In the genomic region with DNA sequence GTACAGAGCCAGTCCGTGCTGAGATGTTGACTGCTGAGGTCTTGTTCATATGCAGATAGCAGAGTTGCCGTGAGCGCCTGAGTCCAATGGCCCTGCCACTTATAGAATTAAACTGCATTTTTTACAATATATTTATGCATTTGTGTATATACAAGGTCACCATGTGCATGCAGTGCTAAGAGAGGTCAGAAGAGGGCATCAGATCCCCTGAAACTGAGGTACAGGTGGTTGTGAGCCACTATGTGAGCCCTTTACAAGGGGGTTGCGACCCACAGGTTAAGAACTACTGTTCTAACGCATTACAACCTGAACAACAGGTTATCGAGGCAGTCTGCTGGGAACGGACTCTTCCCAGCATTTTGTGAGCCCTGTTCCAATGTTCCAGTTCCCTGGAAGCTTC, we compare ENCODE assay signal across 11 mouse cellular contexts.
DNase-seq lines count a peak whose midpoint lies in the region; ATAC-seq lines count a peak whose summit lies in the region.
"Had no signal": no experiment of that assay in that cellular context is flagged by ENCODE, and none has a peak within 500 bp of the region (broad histone marks: within the 10 kb centered on the region; RNA-seq: fewer than 3 reads in every experiment).

No protein-coding gene starts in this region.

- no peak overlapping the region for H3K4me2 ChIP-seq in limb, embryonic 11.5 days (ENCODE audit: low read depth, severe bottlenecking)
- H3K4me2 ChIP-seq in forebrain, embryonic 12.5 days = no peak overlapping the region
- H3K4me2 ChIP-seq: forebrain, embryonic 15.5 days; midbrain, embryonic 12.5 days had no signal

- H3K27me3 ChIP-seq in limb, embryonic 11.5 days (ENCODE audit: control insufficient read depth, insufficient read depth, low read length) = no peaks in the 10 kb centered on the region
- H3K27me3 ChIP-seq in limb, embryonic 10.5 days (ENCODE audit: low read depth, poor library complexity, severe bottlenecking) = no peaks in the 10 kb centered on the region
- no peaks in the 10 kb centered on the region for H3K27me3 ChIP-seq in forebrain, embryonic 12.5 days
- H3K27me3 ChIP-seq: forebrain, embryonic 15.5 days; midbrain, embryonic 12.5 days had no signal

- peak; percentile 9 to 14 for DNase-seq in cerebellum, postnatal 10 days
- DNase-seq in cerebellum, adult 8-10 months = no peak
- DNase-seq in limb, embryonic 11.5 days (ENCODE audit: low spot score) = peak; percentile 40
- no peak for DNase-seq in limb, embryonic 10.5 days (ENCODE audit: low spot score)
- peak; percentile 61 for DNase-seq in ES-CJ7 (ENCODE audit: low read depth, low spot score)
- DNase-seq in layer of hippocampus, adult 9-10 months (ENCODE audit: low spot score) = no peak

- ATAC-seq in limb, embryonic 11.5 days (ENCODE audit: insufficient number of reproducible peaks, low FRiP score, low TSS enrichment, low read depth) = no peak
- 0 out of 2 replicates have a peak, but pooled peaks have one; percentile 16 for ATAC-seq in neutrophil, adult 5-6 weeks (ENCODE audit: extremely low read depth, insufficient number of reproducible peaks, low FRiP score, poor library complexity, severe bottlenecking)
- no peak for ATAC-seq in forebrain, embryonic 12.5 days (ENCODE audit: low FRiP score)
- ATAC-seq: forebrain, embryonic 15.5 days had no signal

- H3K4me3 ChIP-seq in limb, embryonic 11.5 days (ENCODE audit: low read depth, low read length) = no peak overlapping the region
- no peak overlapping the region for H3K4me3 ChIP-seq in limb, embryonic 10.5 days
- H3K4me3 ChIP-seq in forebrain, embryonic 12.5 days (replicated peaks) = no peak overlapping the region
- H3K4me3 ChIP-seq: forebrain, embryonic 15.5 days; midbrain, embryonic 12.5 days had no signal

- no peak overlapping the region for H3K27ac ChIP-seq in limb, embryonic 11.5 days (replicated peaks; ENCODE audit: low read depth, low read length)
- no peak overlapping the region for H3K27ac ChIP-seq in limb, embryonic 10.5 days
- H3K27ac ChIP-seq in forebrain, embryonic 12.5 days = no peak overlapping the region
- H3K27ac ChIP-seq: forebrain, embryonic 15.5 days; midbrain, embryonic 12.5 days had no signal

- H3K9ac ChIP-seq in limb, embryonic 11.5 days (ENCODE audit: low read length) = no peak overlapping the region
- no peak overlapping the region for H3K9ac ChIP-seq in forebrain, embryonic 12.5 days
- H3K9ac ChIP-seq: forebrain, embryonic 15.5 days; midbrain, embryonic 12.5 days had no signal

- no peaks in the 10 kb centered on the region for H3K4me1 ChIP-seq in limb, embryonic 11.5 days (ENCODE audit: control insufficient read depth, insufficient read depth, low read length)
- H3K4me1 ChIP-seq in limb, embryonic 10.5 days = no peaks in the 10 kb centered on the region
- H3K4me1 ChIP-seq in forebrain, embryonic 12.5 days = no peaks in the 10 kb centered on the region
- H3K4me1 ChIP-seq: forebrain, embryonic 15.5 days; midbrain, embryonic 12.5 days had no signal

- 62% methylated on average over 7 of the region's 7 CpGs for WGBS in limb, embryonic 11.5 days
- WGBS in limb, embryonic 10.5 days = 67% methylated on average over 7 of the region's 7 CpGs
- WGBS in forebrain, embryonic 12.5 days = 67% methylated on average over 7 of the region's 7 CpGs

- H3K36me3 ChIP-seq in limb, embryonic 11.5 days (ENCODE audit: control insufficient read depth, insufficient read depth, low read length) = no peaks in the 10 kb centered on the region
- H3K36me3 ChIP-seq in limb, embryonic 10.5 days = no peaks in the 10 kb centered on the region
- no peaks in the 10 kb centered on the region for H3K36me3 ChIP-seq in forebrain, embryonic 12.5 days (replicated peaks)
- H3K36me3 ChIP-seq: forebrain, embryonic 15.5 days; G1E; midbrain, embryonic 12.5 days had no signal

- H3K9me3 ChIP-seq in limb, embryonic 11.5 days (ENCODE audit: control insufficient read depth, low read length) = no peaks in the 10 kb centered on the region
- no peaks in the 10 kb centered on the region for H3K9me3 ChIP-seq in limb, embryonic 10.5 days (replicated peaks)
- no peaks in the 10 kb centered on the region for H3K9me3 ChIP-seq in forebrain, embryonic 12.5 days
- H3K9me3 ChIP-seq: forebrain, embryonic 15.5 days; G1E; midbrain, embryonic 12.5 days had no signal

Comparison
In these comparisons a context has a peak if more than half of its experiments do, and no peak if none do; other contexts are left out.
1. DNase-seq: peak in cerebellum, postnatal 10 days (2 of 2), limb, embryonic 11.5 days (single experiment) and ES-CJ7 (single experiment); none in cerebellum, adult 8-10 months (single experiment), limb, embryonic 10.5 days (single experiment) and layer of hippocampus, adult 9-10 months (single experiment).